Mouse (Mus musculus): ENCODE results near the gene Tmem222. TPM values are rescaled to one million over a fixed set of nuclear protein-coding genes. Genes with fewer than 3 reads are reported as not detected.

Tmem222 gene
- polyA plus RNA-seq, 1 experiment, result 120 TPM

- DNase-seq (ENCODE audit: low read depth), result peak; percentile 83
- TF ChIP-seq CTCF (IDR thresholded peaks at IDR 0.05; ENCODE audit: borderline replicate concordance, extremely low read depth, insufficient read depth, insufficient read length), result no peak
- TF ChIP-seq POLR2A (IDR thresholded peaks at IDR 0.05; ENCODE audit: borderline replicate concordance, extremely low read depth, insufficient read depth, insufficient read length, poor library complexity, severe bottlenecking), result no peak
These were observed 21.1 kb upstream of the Tmem222 start for GRCm38 (mm10) chr4:133298516-133299365.

- peak; percentile 95 for DNase-seq (ENCODE audit: low read depth)
- TF ChIP-seq POLR2A (IDR thresholded peaks at IDR 0.05; ENCODE audit: borderline replicate concordance, extremely low read depth, insufficient read depth, insufficient read length, poor library complexity, severe bottlenecking), result no peak
- TF ChIP-seq CTCF (IDR thresholded peaks at IDR 0.05; ENCODE audit: borderline replicate concordance, extremely low read depth, insufficient read depth, insufficient read length), result peak; percentile 97
These were observed 20.2 kb upstream of the Tmem222 start for GRCm38 (mm10) chr4:133297801-133298238.

GRCm38 (mm10) chr4:133297360-133297759, 19.8 kb upstream of the Tmem222 start:
- TF ChIP-seq POLR2A (IDR thresholded peaks at IDR 0.05; ENCODE audit: borderline replicate concordance, extremely low read depth, insufficient read depth, insufficient read length, poor library complexity, severe bottlenecking) (no peak), CTCF (IDR thresholded peaks at IDR 0.05; ENCODE audit: borderline replicate concordance, extremely low read depth, insufficient read depth, insufficient read length) (no peak)
- DNase-seq (ENCODE audit: low read depth), result no peak

GRCm38 (mm10) chr4:133294084-133294483, 16.5 kb upstream of the Tmem222 start:
- DNase-seq (ENCODE audit: low read depth), result no peak
- TF ChIP-seq CTCF (IDR thresholded peaks at IDR 0.05; ENCODE audit: borderline replicate concordance, extremely low read depth, insufficient read depth, insufficient read length) (no peak), POLR2A (IDR thresholded peaks at IDR 0.05; ENCODE audit: borderline replicate concordance, extremely low read depth, insufficient read depth, insufficient read length, poor library complexity, severe bottlenecking) (no peak)

GRCm38 (mm10) chr4:133292901-133293843, 15.6 kb upstream of the Tmem222 start:
- peak; percentile 80 for DNase-seq (ENCODE audit: low read depth)
- no peak for TF ChIP-seq POLR2A (IDR thresholded peaks at IDR 0.05; ENCODE audit: borderline replicate concordance, extremely low read depth, insufficient read depth, insufficient read length, poor library complexity, severe bottlenecking)

- no peak for DNase-seq (ENCODE audit: low read depth)
- no peak for TF ChIP-seq POLR2A (IDR thresholded peaks at IDR 0.05; ENCODE audit: borderline replicate concordance, extremely low read depth, insufficient read depth, insufficient read length, poor library complexity, severe bottlenecking)
- no peak for TF ChIP-seq CTCF (IDR thresholded peaks at IDR 0.05; ENCODE audit: borderline replicate concordance, extremely low read depth, insufficient read depth, insufficient read length)
These were observed 14.8 kb upstream of the Tmem222 start for GRCm38 (mm10) chr4:133292405-133292804.

GRCm38 (mm10) chr4:133291255-133291654, 13.7 kb upstream of the Tmem222 start:
- TF ChIP-seq POLR2A (IDR thresholded peaks at IDR 0.05; ENCODE audit: borderline replicate concordance, extremely low read depth, insufficient read depth, insufficient read length, poor library complexity, severe bottlenecking), result no peak
- no peak for TF ChIP-seq CTCF (IDR thresholded peaks at IDR 0.05; ENCODE audit: borderline replicate concordance, extremely low read depth, insufficient read depth, insufficient read length)
- DNase-seq (ENCODE audit: low read depth), result no peak

GRCm38 (mm10) chr4:133286476-133287077, 9.0 kb upstream of the Tmem222 start:
- no peak for DNase-seq (ENCODE audit: low read depth)
- TF ChIP-seq CTCF (IDR thresholded peaks at IDR 0.05; ENCODE audit: borderline replicate concordance, extremely low read depth, insufficient read depth, insufficient read length), result no peak
- no peak for TF ChIP-seq POLR2A (IDR thresholded peaks at IDR 0.05; ENCODE audit: borderline replicate concordance, extremely low read depth, insufficient read depth, insufficient read length, poor library complexity, severe bottlenecking)

- TF ChIP-seq POLR2A (IDR thresholded peaks at IDR 0.05; ENCODE audit: borderline replicate concordance, extremely low read depth, insufficient read depth, insufficient read length, poor library complexity, severe bottlenecking) (no peak), CTCF (IDR thresholded peaks at IDR 0.05; ENCODE audit: borderline replicate concordance, extremely low read depth, insufficient read depth, insufficient read length) (no peak)
These were observed 8.4 kb upstream of the Tmem222 start for GRCm38 (mm10) chr4:133285950-133286349.

GRCm38 (mm10) chr4:133285299-133285698, 7.7 kb upstream of the Tmem222 start:
- no peak for TF ChIP-seq POLR2A (IDR thresholded peaks at IDR 0.05; ENCODE audit: borderline replicate concordance, extremely low read depth, insufficient read depth, insufficient read length, poor library complexity, severe bottlenecking)
- no peak for TF ChIP-seq CTCF (IDR thresholded peaks at IDR 0.05; ENCODE audit: borderline replicate concordance, extremely low read depth, insufficient read depth, insufficient read length)
- no peak for DNase-seq (ENCODE audit: low read depth)

More at GRCm38 (mm10) chr4:133285950-133286349, 8.4 kb upstream of the Tmem222 start:
- DNase-seq (ENCODE audit: low read depth), result no peak

GRCm38 (mm10) chr4:133282656-133283055, 5.1 kb upstream of the Tmem222 start:
- DNase-seq (ENCODE audit: low read depth), result peak; percentile 25
- TF ChIP-seq CTCF (IDR thresholded peaks at IDR 0.05; ENCODE audit: borderline replicate concordance, extremely low read depth, insufficient read depth, insufficient read length), result peak; percentile 6; the same call in 1 of the 2 replicates
- no peak for TF ChIP-seq POLR2A (IDR thresholded peaks at IDR 0.05; ENCODE audit: borderline replicate concordance, extremely low read depth, insufficient read depth, insufficient read length, poor library complexity, severe bottlenecking)

All from brain, embryonic 14.5 days (tissue).